Mouse (Mus musculus) E14TG2a.4 (cell line): ENCODE data around the gene Trak2.

Source experiments
- CTCF ChIP-seq: conservative IDR thresholded peaks from 2 replicates; pipeline ENCODE4 v1.5.1; 2014; ENCODE audit warnings: low read length
- NANOG ChIP-seq: IDR thresholded peaks from 2 replicates; pipeline ENCODE4 v1.6.1; 2014; ENCODE audit warnings: borderline replicate concordance, low read length, mixed read lengths
- POU5F1 ChIP-seq: IDR thresholded peaks from 2 replicates; pipeline ENCODE4 v1.6.1; 2014; ENCODE audit warnings: low read length, borderline replicate concordance

DNA sequence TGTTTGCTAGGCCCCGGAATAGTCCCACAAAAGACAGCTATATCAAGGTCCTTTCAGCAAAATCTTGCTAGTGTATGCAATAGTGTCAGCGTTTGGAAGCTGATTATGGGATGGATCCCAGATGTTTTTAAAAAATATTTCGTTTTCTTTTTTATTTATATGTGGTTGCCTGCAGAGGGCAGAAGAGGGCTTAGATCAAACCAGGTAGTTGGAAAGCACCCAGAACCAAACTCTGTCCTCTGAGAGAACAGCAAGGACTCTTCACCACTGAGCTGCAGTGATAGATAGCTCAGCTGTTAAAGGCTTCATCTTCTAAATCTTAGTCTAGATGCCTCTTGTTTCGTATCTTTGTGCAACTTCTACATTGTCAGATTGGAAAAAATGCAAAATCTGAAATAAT, 36.0 kb upstream of the Trak2 start:
- TF ChIP-seq CTCF = no peak
- no peak for TF ChIP-seq NANOG
- TF ChIP-seq POU5F1 = no peak
